Mouse (Mus musculus) cerebellum, postnatal 4 days (tissue): Measurements from ENCODE around the gene Pax6.

Experiments
- DNase-seq, 2 experiments: peaks; one replicate each; pipeline ENCODE4 v3.0.0; 2022; ENCODE audit warnings: low spot score in 2 of 2, mixed read lengths in 1 of 2

The Pax6 gene

DNA sequence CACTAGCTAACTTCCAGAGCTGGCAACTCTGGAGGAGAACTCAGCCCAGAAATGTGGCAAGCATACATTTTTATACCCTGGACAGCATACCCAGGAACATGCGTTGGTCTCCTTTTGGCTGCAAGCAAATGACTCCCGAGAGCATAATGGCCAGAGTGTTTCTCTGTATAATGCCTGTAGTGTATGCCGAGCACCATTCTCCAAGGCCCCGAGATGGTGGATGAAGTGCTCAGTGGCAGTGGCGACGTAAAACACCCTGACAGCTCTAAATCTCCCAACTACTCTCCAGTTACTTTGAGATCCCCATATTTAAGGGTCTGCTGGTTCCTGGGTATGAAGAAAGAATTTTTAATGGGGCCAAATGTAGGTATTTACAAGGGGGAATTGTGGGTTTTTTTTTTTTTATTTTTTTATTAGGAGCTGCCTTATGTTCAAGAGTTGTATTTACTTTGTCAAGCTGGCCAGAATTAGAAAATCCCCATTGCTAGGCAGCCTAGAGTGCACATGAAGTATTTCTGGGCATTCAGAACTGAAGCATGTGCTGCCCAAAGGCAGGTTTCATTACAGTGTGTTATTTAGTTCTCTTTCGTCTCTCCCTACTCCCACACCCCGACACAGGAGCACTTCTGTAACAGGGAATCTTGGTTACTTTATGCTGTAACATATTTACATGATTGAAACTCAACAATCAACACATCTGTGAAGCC is 46.9 kb downstream of the Pax6 start:
- no peak for DNase-seq

DNA sequence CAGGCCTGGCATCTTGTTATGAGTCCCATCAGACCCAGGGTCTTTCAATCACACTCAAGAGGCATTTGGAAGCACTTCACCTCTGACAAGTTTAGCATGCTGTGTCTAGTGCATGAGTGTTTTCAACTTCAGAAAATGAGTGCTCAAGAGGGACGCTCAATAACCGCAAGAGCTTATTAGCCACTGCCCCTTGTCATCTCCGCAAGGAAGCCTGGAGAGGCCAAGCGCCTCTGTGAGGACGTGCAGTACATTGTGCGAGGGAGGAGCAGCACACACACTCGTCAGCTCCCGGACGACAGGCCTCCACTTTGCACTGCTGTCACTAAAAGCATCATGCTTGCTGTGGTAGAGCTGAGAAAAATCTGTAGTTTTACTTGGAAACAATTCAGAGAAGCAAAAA is 58.0 kb downstream of the Pax6 start:
- DNase-seq, result no peak

DNA sequence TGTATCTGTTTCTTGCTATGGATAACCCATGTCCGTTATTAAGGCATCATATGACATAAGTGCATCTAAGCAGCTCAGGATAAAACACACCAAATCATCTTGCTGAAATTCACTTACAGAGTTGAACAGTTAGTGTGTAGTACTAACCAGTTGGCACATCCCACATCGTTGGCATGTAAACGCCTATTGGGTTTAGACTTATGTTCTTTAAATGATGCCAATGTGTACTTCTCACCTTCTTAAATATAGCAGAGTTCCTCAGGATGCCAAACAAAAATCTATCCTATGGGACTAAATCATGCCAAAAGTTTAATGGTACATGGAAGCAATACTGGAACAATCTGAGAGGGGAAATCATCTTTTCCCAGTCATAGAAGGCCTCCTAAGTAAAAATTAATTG is 62.0 kb downstream of the Pax6 start:
- DNase-seq, result no peak

DNA sequence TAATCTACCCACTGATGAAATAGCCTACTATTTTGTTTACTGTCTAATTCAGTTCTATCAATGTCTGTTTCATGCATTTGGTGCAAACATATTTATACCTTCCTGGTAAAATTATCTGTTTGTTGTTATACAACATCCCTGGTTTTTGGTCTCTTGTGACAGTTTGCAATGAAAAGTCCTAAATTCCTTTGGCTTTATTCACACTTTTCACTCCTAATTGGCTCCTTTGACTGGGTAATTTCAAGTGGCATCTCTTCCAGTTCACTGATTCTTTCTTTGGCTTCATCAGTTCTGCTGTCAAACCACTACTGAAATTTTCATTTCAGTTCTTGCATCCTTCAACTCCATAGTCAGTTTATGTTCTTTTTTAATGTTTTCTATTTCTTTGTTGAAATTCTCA is 67.5 kb downstream of the Pax6 start:
- DNase-seq, result no peak

DNA sequence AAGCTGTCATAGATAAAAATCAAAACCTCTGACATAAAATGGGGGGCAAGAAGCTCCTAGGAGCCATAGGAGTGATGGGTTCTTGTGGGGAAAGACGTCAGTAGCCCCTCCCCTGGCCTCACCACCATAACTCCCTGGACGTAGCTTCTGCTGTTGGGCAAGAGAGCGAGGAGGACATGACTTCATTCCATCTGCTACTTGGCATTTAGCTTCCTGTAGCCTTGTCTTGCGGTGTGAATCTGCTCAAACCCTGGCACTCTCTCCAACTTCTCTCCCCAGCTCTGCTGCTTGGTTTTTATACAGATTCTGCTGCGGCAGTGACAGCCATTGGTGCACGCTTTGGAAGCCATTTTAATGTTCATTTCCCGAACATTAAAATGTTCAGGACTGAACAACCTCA is 78.2 kb downstream of the Pax6 start:
- no peak for DNase-seq
